Mouse (Mus musculus) E14TG2a.4 (cell line): ENCODE measurements around the gene Slc4a2.
A peak's percentile ranks its signal among the peaks of the same experiment; 100 is the strongest.

Experiments
- H3K27me3 ChIP-seq: 2 replicates; pipeline ENCODE4 v1.6.1; 2014; ENCODE audit warnings: low read length, control low read depth; ENCODE audit not compliant: insufficient read depth
- H3K36me3 ChIP-seq: 2 replicates; pipeline ENCODE4 v1.6.1; 2014; ENCODE audit warnings: low read length, control low read depth; ENCODE audit not compliant: insufficient read depth
- H3K4me1 ChIP-seq: replicated peaks from 2 replicates; pipeline ENCODE4 v1.6.1; 2014; ENCODE audit warnings: low read depth, low read length, control low read depth
- H3K4me3 ChIP-seq: replicated peaks from 2 replicates; pipeline ENCODE4 v1.5.1; 2014; ENCODE audit warnings: mild to moderate bottlenecking, low read length
- H3K9me3 ChIP-seq: 2 replicates; pipeline ENCODE4 v1.6.1; 2014; ENCODE audit warnings: low read length, control low read depth
- CTCF ChIP-seq: conservative IDR thresholded peaks from 2 replicates; pipeline ENCODE4 v1.5.1; 2014; ENCODE audit warnings: low read length
- NANOG ChIP-seq: IDR thresholded peaks from 2 replicates; pipeline ENCODE4 v1.6.1; 2014; ENCODE audit warnings: borderline replicate concordance, low read length, mixed read lengths
- POU5F1 ChIP-seq: IDR thresholded peaks from 2 replicates; pipeline ENCODE4 v1.6.1; 2014; ENCODE audit warnings: low read length, borderline replicate concordance

Slc4a2 gene

GRCm38 (mm10) chr5:24477909-24478308 lies 54.3 kb downstream of the Slc4a2 start:
- peaks cover 26% of the 10 kb centered on the region for H3K27me3 ChIP-seq
- no peaks in the 10 kb centered on the region for H3K9me3 ChIP-seq
- H3K4me1 ChIP-seq: peaks cover 65% of the 10 kb centered on the region
- peaks cover 53% of the 10 kb centered on the region for H3K36me3 ChIP-seq
- no peak overlapping the region for H3K4me3 ChIP-seq
- TF ChIP-seq NANOG (no peak), CTCF (no peak), POU5F1 (no peak)

- peak overlapping the region; percentile 32; the same call in 1 of the 2 replicates for H3K4me3 ChIP-seq
- peaks cover 69% of the 10 kb centered on the region for H3K36me3 ChIP-seq
- TF ChIP-seq NANOG: no peak
- no peak for TF ChIP-seq POU5F1
- peak; percentile 75 for TF ChIP-seq CTCF
- peaks cover 78% of the 10 kb centered on the region for H3K4me1 ChIP-seq
- H3K9me3 ChIP-seq: no peaks in the 10 kb centered on the region
- peaks cover 9% of the 10 kb centered on the region; the same call in 1 of the 2 replicates for H3K27me3 ChIP-seq
Measured at GRCm38 (mm10) chr5:24481647-24482046, 58.0 kb downstream of the Slc4a2 start.

GRCm38 (mm10) chr5:24482247-24483079 lies 58.8 kb downstream of the Slc4a2 start:
- peaks cover 78% of the 10 kb centered on the region for H3K4me1 ChIP-seq
- TF ChIP-seq NANOG (no peak), CTCF (no peak), POU5F1 (no peak)
- peaks cover 4% of the 10 kb centered on the region; the same call in 1 of the 2 replicates for H3K27me3 ChIP-seq
- peak overlapping the region; percentile 74 for H3K4me3 ChIP-seq
- no peaks in the 10 kb centered on the region for H3K9me3 ChIP-seq
- H3K36me3 ChIP-seq: peaks cover 69% of the 10 kb centered on the region

- Histone ChIP-seq H3K4me3 (peak overlapping the region; percentile 74), H3K9me3 (no peaks in the 10 kb centered on the region), H3K36me3 (peaks cover 68% of the 10 kb centered on the region), H3K27me3 (peaks cover 4% of the 10 kb centered on the region; the same call in 1 of the 2 replicates), H3K4me1 (peaks cover 81% of the 10 kb centered on the region)
- TF ChIP-seq NANOG (no peak), CTCF (peak; percentile 86)
Measured at GRCm38 (mm10) chr5:24483326-24483725, 59.7 kb downstream of the Slc4a2 start.

DNA sequence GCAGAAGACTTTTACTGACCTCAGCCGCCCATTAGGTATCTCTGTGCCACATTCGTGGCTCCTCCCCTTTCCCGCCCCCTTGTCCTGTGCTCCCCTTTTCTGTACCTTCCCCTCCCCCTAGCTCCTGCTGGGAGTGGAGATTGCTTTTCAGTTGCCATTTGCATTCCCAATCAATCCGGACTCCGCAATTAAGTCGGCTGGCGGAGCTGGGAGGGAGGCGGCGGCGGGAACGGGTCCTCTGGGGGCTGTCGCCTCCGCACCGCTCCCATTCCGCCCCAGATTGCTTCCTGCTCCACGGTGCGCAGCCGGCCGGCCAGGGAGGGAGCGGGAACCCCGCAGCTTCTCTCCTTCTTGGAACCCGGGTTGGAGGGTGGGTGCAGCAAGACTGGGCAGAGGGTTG lies 61.3 kb downstream of the Slc4a2 start:
- Histone ChIP-seq H3K4me3 (peak overlapping the region; percentile 78), H3K36me3 (peaks cover 69% of the 10 kb centered on the region)

GRCm38 (mm10) chr5:24486097-24486496 lies 62.5 kb downstream of the Slc4a2 start:
- Histone ChIP-seq H3K9me3 (no peaks in the 10 kb centered on the region), H3K36me3 (peaks cover 69% of the 10 kb centered on the region), H3K4me1 (peaks cover 66% of the 10 kb centered on the region), H3K4me3 (no peak overlapping the region), H3K27me3 (peaks cover 4% of the 10 kb centered on the region; the same call in 1 of the 2 replicates)
- TF ChIP-seq POU5F1 (no peak), NANOG (no peak), CTCF (peak; percentile 74)

More for the DNA sequence above, 61.3 kb downstream of the Slc4a2 start:
- TF ChIP-seq NANOG: peak; percentile 71
- no peak for TF ChIP-seq CTCF
- H3K4me1 ChIP-seq: peaks cover 71% of the 10 kb centered on the region
- no peaks in the 10 kb centered on the region for H3K9me3 ChIP-seq
- H3K27me3 ChIP-seq: peaks cover 4% of the 10 kb centered on the region; the same call in 1 of the 2 replicates

DNA sequence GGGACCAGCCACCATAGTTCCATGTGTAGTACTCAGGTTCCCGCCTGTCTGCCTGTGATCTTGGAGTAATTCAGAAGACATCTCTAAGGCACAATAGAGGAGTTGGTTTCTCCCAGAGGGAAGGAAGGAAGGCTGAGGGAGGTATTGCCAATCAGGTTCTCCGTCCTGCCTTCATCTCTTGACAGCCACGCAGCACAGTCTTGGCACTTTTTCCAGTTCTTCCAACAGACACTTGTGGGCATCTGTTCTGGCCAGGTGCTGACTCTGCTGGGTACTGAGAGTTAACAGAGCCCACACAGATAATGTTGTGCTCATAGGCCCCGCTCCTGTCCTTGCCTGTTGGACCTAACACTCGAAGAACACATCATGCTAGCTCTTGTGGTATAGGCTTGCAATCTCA lies 63.1 kb downstream of the Slc4a2 start:
- peaks cover 71% of the 10 kb centered on the region for H3K36me3 ChIP-seq
- H3K4me1 ChIP-seq: peaks cover 59% of the 10 kb centered on the region
- H3K27me3 ChIP-seq: peaks cover 4% of the 10 kb centered on the region; the same call in 1 of the 2 replicates
- no peak overlapping the region for H3K4me3 ChIP-seq
- no peak for TF ChIP-seq CTCF
- TF ChIP-seq NANOG: no peak
- no peak for TF ChIP-seq POU5F1
- H3K9me3 ChIP-seq: no peaks in the 10 kb centered on the region

GRCm38 (mm10) chr5:24490413-24490920 lies 66.8 kb downstream of the Slc4a2 start:
- Histone ChIP-seq H3K36me3 (peaks cover 89% of the 10 kb centered on the region), H3K27me3 (peaks cover 3% of the 10 kb centered on the region; the same call in 1 of the 2 replicates), H3K4me3 (no peak overlapping the region), H3K4me1 (peaks cover 36% of the 10 kb centered on the region), H3K9me3 (no peaks in the 10 kb centered on the region)
- TF ChIP-seq CTCF: no peak
- no peak for TF ChIP-seq POU5F1
- no peak for TF ChIP-seq NANOG
